ENCODE assay signal across 16 mouse cellular contexts in genomic region chr12:86431671-86432070, GRCm38 (mm10).
DNase-seq lines count a peak whose midpoint lies in the region.
"Had no signal": no experiment of that assay in that cellular context is flagged by ENCODE, and none has a peak within 500 bp of the region (broad histone marks: within the 10 kb centered on the region; RNA-seq: fewer than 3 reads in every experiment).

No protein-coding gene starts in this region.

- DNase-seq in retina, adult 2 months (ENCODE audit: low read depth, low spot score): peak; percentile 80
- no peak for DNase-seq in retina, embryonic 14.5 days (ENCODE audit: low spot score)
- DNase-seq in retina, postnatal 1 day: peak; percentile 63
- DNase-seq in retina, postnatal 7 days (ENCODE audit: low read depth, low spot score): peak; percentile 59
- DNase-seq in heart, adult 18-20 months: no peak
- DNase-seq in ovary, postnatal 14 days (ENCODE audit: low spot score): no peak
- DNase-seq: adrenal gland, adult 2 months; adrenal gland, adult 8-10 months; adrenal gland, postnatal 10 days; adrenal gland, postnatal 14 days; adrenal gland, postnatal 25 days; adrenal gland, postnatal 36 days; B cell, adult 2 months; cerebellum, adult 11 months; cerebellum, adult 11-12 months; cerebellum, adult 18-20 months had no signal

Comparison
In these comparisons a context has a peak if more than half of its experiments do, and no peak if none do; other contexts are left out.
1. DNase-seq: peak in retina, adult 2 months (single experiment), retina, postnatal 1 day (single experiment) and retina, postnatal 7 days (single experiment); none in retina, embryonic 14.5 days (single experiment), heart, adult 18-20 months (0 of 2) and ovary, postnatal 14 days (single experiment).